Mouse (Mus musculus): ENCODE data around the gene Dr1.

DNA sequence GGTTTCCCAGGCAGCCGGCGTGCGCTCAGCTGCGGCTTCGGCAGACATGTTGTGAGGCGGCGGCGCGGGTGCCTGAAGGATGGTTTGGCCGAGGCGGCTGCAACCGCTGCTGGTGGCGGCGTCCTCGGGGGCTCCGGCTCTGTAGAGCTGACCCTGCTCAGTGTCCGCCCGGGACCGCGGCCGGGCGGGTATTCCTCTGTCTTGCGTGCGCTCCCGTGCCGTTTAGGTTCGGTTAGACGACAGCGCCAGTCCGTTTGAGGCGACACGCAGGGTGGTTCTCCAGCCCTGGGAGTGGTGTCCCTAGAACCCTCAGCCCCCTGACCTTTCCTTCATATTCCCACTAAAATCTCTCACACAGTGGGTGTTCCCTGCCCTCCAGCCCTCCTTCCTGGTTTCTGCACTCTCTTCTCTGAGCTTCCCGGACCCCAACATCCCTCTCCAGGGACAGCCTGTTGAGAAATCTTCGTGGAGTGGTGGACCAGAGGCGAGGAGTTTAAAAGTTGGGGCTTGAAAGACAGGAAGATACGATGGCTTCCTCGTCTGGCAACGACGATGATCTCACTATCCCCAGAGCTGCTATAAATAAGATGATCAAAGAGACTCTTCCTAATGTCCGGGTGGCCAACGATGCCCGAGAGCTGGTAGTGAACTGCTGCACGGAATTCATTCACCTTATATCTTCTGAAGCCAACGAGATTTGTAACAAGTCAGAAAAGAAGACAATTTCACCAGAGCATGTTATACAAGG, 540 bp downstream of the Dr1 start:
- TF ChIP-seq CTCF (IDR thresholded peaks at IDR 0.05) (no peak), EP300 (IDR thresholded peaks at IDR 0.05) (no peak)

Measured in lung, postnatal 0 days (tissue).